Mouse (Mus musculus): Measurements from ENCODE around the gene Jkamp. TPM values are rescaled to one million over a fixed set of nuclear protein-coding genes. Genes with fewer than 3 reads are reported as not detected.

Gene Jkamp
- polyA plus RNA-seq, 1 experiment from 2014 or later: 59.9 TPM

Small RNA genes lying within 50 kb of the gene (microRNA-seq; reads per million reads assigned to microRNA genes)
- gene Gm24466 (ENCODE audit: insufficient number of aligned reads): not detected

Other genes starting within 250 kb of the Jkamp start
- 0.68 and 0.76 TPM in 2 replicates for gene Gpr135, start 14.5 kb upstream of the Jkamp start, polyA plus RNA-seq (2014; fragmentation: Nextera tagmentation; extraction: Ambion mirVana)
- gene L3hypdh, start 150 bp upstream of the Jkamp start, polyA plus RNA-seq (2014; fragmentation: Nextera tagmentation; extraction: Ambion mirVana): 7.4 and 8.3 TPM in 2 replicates
- 0.07 TPM in 1 of 2 replicates, not detected in the other for gene Ccdc175, start 99.4 kb downstream of the Jkamp start, polyA plus RNA-seq (2014; fragmentation: Nextera tagmentation; extraction: Ambion mirVana)